Mouse (Mus musculus) heart, postnatal 36 days (tissue): ENCODE measurements at regions not wholly inside any gene's neighbourhood (a gene's known extent, or its start where the extent isn't known, plus 50 kb on each side); places are given as distances from the start of the nearest gene placed in this dataset.

Experiments used
- DNase-seq, 2 experiments: peaks; one replicate each; pipeline ENCODE4 v3.0.0; 2021 to 2022
- intact Hi-C: fragments of 180-260 bp; cut with DNase I; formaldehyde crosslinking; loops from one replicate; pipeline ENCODE4 v1.15.1; 2025

- DNase-seq, result no peak
- intact Hi-C loops, result loop anchor here (5.0 kb wide), 1 partner anchor 236 kb away; no protein-coding TSS in a partner anchor
Measured at GRCm38 (mm10) chr3:54592655-54593428, 99.8 kb upstream of the Supt20 start.

- intact Hi-C loops, result no loop called here
Measured at GRCm38 (mm10) chr3:54595193-54595592, 97.4 kb upstream of the Supt20 start.

GRCm38 (mm10) chr3:54597326-54598274 lies 95.0 kb upstream of the Supt20 start:
- intact Hi-C loops, result no loop called here
- no peak for DNase-seq

More at GRCm38 (mm10) chr3:54595193-54595592, 97.4 kb upstream of the Supt20 start:
- DNase-seq, result no peak

GRCm38 (mm10) chr3:54598296-54598695 lies 94.3 kb upstream of the Supt20 start:
- intact Hi-C loops, result no loop called here

GRCm38 (mm10) chr3:54604705-54605379 lies 87.8 kb upstream of the Supt20 start:
- DNase-seq, result no peak
- intact Hi-C loops, result no loop called here

More at GRCm38 (mm10) chr3:54598296-54598695, 94.3 kb upstream of the Supt20 start:
- no peak for DNase-seq

GRCm38 (mm10) chr3:54611431-54611990 lies 81.1 kb upstream of the Supt20 start:
- intact Hi-C loops, result no loop called here
- DNase-seq, result peak in 1 of 2 experiments; percentile 7

- no peak for DNase-seq
- intact Hi-C loops, result no loop called here
Measured at GRCm38 (mm10) chr3:54613845-54614244, 78.8 kb upstream of the Supt20 start.

- no peak for DNase-seq
- intact Hi-C loops, result no loop called here
Measured at GRCm38 (mm10) chr3:54617298-54617697, 75.3 kb upstream of the Supt20 start.

GRCm38 (mm10) chr3:54618286-54618685 lies 74.3 kb upstream of the Supt20 start:
- DNase-seq, result no peak
- intact Hi-C loops, result no loop called here

- intact Hi-C loops, result no loop called here
- no peak for DNase-seq
Measured at GRCm38 (mm10) chr3:54630254-54630653, 62.4 kb upstream of the Supt20 start.

GRCm38 (mm10) chr3:54632731-54633130 lies 59.9 kb upstream of the Supt20 start:
- no peak for DNase-seq
- intact Hi-C loops, result no loop called here

GRCm38 (mm10) chr3:54633446-54633845 lies 59.2 kb upstream of the Supt20 start:
- intact Hi-C loops, result no loop called here
- DNase-seq, result no peak

GRCm38 (mm10) chr3:54634456-54634855 lies 58.2 kb upstream of the Supt20 start:
- intact Hi-C loops, result no loop called here

More at GRCm38 (mm10) chr3:54634456-54634855, 58.2 kb upstream of the Supt20 start:
- DNase-seq, result no peak
